Mouse (Mus musculus): ENCODE results near the gene Methig1.

Gene Methig1

GRCm38 (mm10) chr15:100423916-100424315, 71.0 kb downstream of the Methig1 start:
- DNase-seq (ENCODE audit: inconsistent ontology term): no peak

DNA sequence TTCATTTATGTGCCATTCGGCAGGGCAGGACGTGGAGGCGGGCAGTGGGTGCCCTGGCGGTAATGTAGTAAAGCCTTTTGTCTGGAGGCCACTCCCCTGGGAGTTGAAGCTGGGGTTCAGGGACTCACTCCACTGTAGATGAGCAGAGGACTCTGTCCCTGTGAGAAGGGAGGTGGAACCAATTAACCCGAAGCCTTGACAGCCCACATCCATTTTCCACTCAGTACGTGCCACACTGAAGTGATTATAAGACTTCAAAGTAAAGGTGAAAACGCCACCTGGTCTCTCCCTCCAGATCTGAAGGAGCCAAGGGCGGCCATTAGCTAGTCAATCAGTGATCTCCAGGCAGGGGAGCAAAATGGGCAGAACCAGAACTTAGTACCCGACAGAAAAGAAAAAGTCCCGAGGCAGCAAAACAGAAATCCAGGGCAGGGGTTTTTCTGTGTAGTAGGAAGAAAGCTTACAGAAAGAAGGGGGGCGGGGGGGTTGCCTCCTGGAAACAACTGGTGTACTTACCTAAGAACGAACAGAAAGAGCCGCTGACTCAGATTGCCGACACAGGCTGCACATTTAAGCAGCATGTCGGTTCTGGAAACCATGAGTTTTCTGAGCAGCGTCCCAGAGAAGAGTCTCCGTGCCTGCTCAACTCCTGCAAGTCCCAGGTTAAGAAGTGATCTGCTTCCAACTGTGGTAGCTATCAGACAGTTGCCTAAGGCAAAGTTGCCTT, 71.6 kb downstream of the Methig1 start, which contains the start of gene Slc11a2:
TSS of gene Slc11a2 (minus strand) at position 677 of the 727 bp plus-strand sequence.
- no peak for DNase-seq (ENCODE audit: inconsistent ontology term)

DNA sequence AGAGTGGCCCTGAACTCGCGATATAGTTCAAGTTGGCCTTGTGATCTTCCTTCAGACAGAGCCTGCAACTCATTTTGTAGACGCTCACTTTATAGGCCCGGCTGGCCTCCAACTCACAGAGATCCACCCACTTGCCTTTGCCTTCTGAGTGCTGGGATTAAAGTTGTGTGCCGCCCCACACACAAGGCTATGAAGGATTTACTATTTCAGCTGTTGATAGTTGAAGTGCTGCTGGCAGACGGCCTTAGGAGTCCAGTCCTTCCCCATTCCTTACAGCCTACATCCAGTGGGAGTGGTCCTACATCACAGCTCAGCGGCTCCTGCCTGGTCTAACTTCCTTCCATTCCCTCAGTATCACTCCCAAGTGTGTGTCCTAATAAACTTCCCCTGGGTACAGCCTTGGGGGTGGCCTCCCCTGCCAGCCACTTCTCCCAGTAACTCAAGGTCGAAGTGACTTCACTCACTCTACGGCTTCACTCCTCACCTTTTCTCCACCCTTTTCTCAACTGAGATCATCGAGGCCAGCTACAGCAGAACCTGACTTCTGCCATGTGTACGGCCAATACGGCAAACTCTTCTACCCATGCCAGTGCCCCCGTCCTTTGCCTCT, 75.5 kb downstream of the Methig1 start:
- DNase-seq (ENCODE audit: inconsistent ontology term): no peak

DNA sequence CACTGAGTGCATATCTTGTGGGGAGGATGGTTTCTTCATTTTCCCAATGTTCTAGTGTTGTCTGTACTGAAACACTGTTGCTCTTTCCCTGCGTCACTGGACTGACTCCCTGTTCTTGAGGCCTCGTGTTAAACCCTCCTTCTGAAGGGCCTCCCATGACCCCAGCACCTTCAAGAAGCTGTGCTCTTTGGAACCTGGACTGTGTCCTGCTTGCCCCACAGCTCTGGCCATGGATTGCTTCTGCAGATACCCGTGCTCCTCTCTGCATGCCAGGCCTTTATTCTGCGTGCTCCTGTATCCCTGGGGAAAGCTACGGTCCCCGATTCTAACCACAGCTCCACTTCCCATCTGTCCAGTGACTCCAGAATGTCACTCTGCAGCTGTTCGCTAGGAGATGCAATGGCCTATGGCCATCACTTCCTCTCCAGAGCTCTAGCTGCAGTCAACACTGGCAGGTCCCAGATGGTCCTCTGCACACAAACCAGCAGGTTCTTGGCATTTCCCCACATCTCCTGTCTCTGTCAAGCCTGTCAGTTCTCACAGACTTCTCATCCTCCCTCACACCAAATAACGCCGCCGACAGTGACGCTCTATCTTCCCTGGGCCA, 77.1 kb downstream of the Methig1 start:
- no peak for DNase-seq (ENCODE audit: inconsistent ontology term)

DNA sequence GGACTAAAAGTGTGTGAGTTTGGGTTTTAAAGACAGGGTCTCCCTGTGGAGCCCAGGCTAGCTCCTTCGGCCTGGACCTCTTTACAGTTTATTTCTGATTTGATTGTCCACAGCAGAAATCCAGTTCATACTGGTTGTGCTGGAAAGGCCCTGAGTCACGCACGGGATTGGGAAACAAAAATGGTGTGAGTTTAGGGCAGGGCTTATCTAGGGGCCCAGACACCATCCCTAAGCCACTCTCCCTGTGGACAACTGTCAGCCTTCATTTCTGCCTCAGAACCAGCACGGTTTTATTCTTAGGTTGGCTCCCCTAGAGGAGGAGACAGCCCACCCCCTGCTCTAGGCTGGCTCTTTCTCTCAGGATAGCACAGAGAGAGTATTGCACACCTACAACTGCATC, 80.3 kb downstream of the Methig1 start:
- DNase-seq (ENCODE audit: inconsistent ontology term): no peak

All from Muller cell, postnatal 12 days (primary cell).